Mouse (Mus musculus) mature B cell (primary cell): ENCODE measurements around the gene Dtx1.

Source experiments
- in situ Hi-C: fragments of 300-500 bp; cut with MboI; formaldehyde crosslinking; loops from 2 replicates; pipeline ENCODE4 v1.14.3; 2019

Dtx1 gene

GRCm38 (mm10) chr5:120706541-120706940 lies 5.2 kb downstream of the Dtx1 start:
- in situ Hi-C loops = loop anchor here (25.0 kb wide), 1 partner anchor 194 kb away; the partner anchor contains the start of genes Plbd2 and Slc8b1

- in situ Hi-C loops = loop anchor here (25.0 kb wide), 1 partner anchor 192 kb away; the partner anchor contains the start of genes Plbd2 and Slc8b1
Observed at GRCm38 (mm10) chr5:120704421-120704820, 7.3 kb downstream of the Dtx1 start.

- in situ Hi-C loops = loop anchor here (25.0 kb wide), 1 partner anchor 191 kb away; the partner anchor contains the start of genes Plbd2 and Slc8b1
Observed at GRCm38 (mm10) chr5:120703660-120704059, 8.1 kb downstream of the Dtx1 start.

- in situ Hi-C loops = loop anchor here (25.0 kb wide), 1 partner anchor 191 kb away; the partner anchor contains the start of genes Plbd2 and Slc8b1
Observed at GRCm38 (mm10) chr5:120702969-120703368, 8.8 kb downstream of the Dtx1 start.

GRCm38 (mm10) chr5:120702421-120702820 lies 9.3 kb downstream of the Dtx1 start:
- in situ Hi-C loops = loop anchor here (25.0 kb wide), 1 partner anchor 190 kb away; the partner anchor contains the start of genes Plbd2 and Slc8b1

GRCm38 (mm10) chr5:120700996-120701790 lies 10.5 kb downstream of the Dtx1 start:
- in situ Hi-C loops = loop anchor here (25.0 kb wide), 1 partner anchor 189 kb away; the partner anchor contains the start of genes Plbd2 and Slc8b1

- in situ Hi-C loops = no loop called here
Observed at GRCm38 (mm10) chr5:120698801-120699391, 12.8 kb downstream of the Dtx1 start.

GRCm38 (mm10) chr5:120698181-120698580 lies 13.5 kb downstream of the Dtx1 start:
- in situ Hi-C loops = no loop called here

GRCm38 (mm10) chr5:120696865-120697264 lies 14.9 kb downstream of the Dtx1 start:
- in situ Hi-C loops = no loop called here

GRCm38 (mm10) chr5:120696057-120696743 lies 15.5 kb downstream of the Dtx1 start:
- in situ Hi-C loops = no loop called here

GRCm38 (mm10) chr5:120694695-120695074 lies 17.0 kb downstream of the Dtx1 start:
- in situ Hi-C loops = no loop called here

- in situ Hi-C loops = no loop called here
Observed at GRCm38 (mm10) chr5:120693931-120694694, 17.6 kb downstream of the Dtx1 start.

GRCm38 (mm10) chr5:120692034-120692433 lies 19.7 kb downstream of the Dtx1 start:
- in situ Hi-C loops = no loop called here

- in situ Hi-C loops = no loop called here
Observed at GRCm38 (mm10) chr5:120690417-120690816, 21.3 kb downstream of the Dtx1 start.

- in situ Hi-C loops = no loop called here
Observed at GRCm38 (mm10) chr5:120688434-120688833, 23.3 kb downstream of the Dtx1 start.

- in situ Hi-C loops = no loop called here
Observed at GRCm38 (mm10) chr5:120687897-120688296, 23.8 kb downstream of the Dtx1 start.

- in situ Hi-C loops = no loop called here
Observed at GRCm38 (mm10) chr5:120687484-120687851, 24.3 kb downstream of the Dtx1 start.

GRCm38 (mm10) chr5:120686749-120687483 lies 24.8 kb downstream of the Dtx1 start:
- in situ Hi-C loops = no loop called here

GRCm38 (mm10) chr5:120685678-120686077 lies 26.0 kb downstream of the Dtx1 start:
- in situ Hi-C loops = no loop called here

- in situ Hi-C loops = no loop called here
Observed at GRCm38 (mm10) chr5:120682982-120683771, 28.6 kb downstream of the Dtx1 start.
